7 mouse cellular contexts compared by ENCODE assay signal in genomic region chr7:101288436-101288835, GRCm38 (mm10). TPM values are rescaled to one million over a fixed set of nuclear protein-coding genes. Genes with fewer than 3 reads are reported as not detected.
DNase-seq lines count a peak whose midpoint lies in the region.

No protein-coding gene starts in this region.

- DNase-seq in left cerebral cortex, adult 18-20 months (ENCODE audit: low spot score in 2 of 2) = peak; percentile 55 to 62
- no peak for DNase-seq in left cerebral cortex, postnatal 36 days (ENCODE audit: low spot score in 2 of 2)
- DNase-seq in CD4-positive, CD25-positive, alpha-beta regulatory T cell, adult 2 months (ENCODE audit: low read depth, low spot score) = peak; percentile 67
- peak; percentile 50 for DNase-seq in Muller cell, postnatal 12 days (ENCODE audit: inconsistent ontology term)
- DNase-seq in embryo, embryonic 11 days = peak; percentile 73
- DNase-seq in kidney, postnatal 10 days = peak; percentile 82
- DNase-seq in naive thymus-derived CD4-positive, alpha-beta T cell, adult 2 months (ENCODE audit: low read depth) = peak; percentile 59

- intact Hi-C loops in left cerebral cortex, postnatal 36 days (cut with DNase I) = no loop called here

RNA-seq across cellular contexts. Expression of gene Atg16l2, which starts 13.6 kb away (rescaled TPM):
- total RNA-seq in left cerebral cortex, adult 18-20 months (2021) = 10 to 100 TPM; 59.1 to 62.5 TPM
- total RNA-seq in left cerebral cortex, postnatal 36 days (2021) = 10 to 100 TPM; 52.7 to 55.5 TPM

RNA-seq across cellular contexts. Expression of gene Stard10, which starts 28.4 kb away (rescaled TPM):
- 10 to 100 TPM; 90.2 to 96.6 TPM for total RNA-seq in left cerebral cortex, adult 18-20 months (2021)
- total RNA-seq in left cerebral cortex, postnatal 36 days (2021) = 10 to 100 TPM; 75.7 to 85.6 TPM

RNA-seq across cellular contexts. Expression of gene Arap1, which starts 59.4 kb away (rescaled TPM):
- 10 to 100 TPM; 15.6 to 24.1 TPM for total RNA-seq in left cerebral cortex, adult 18-20 months (2021)
- 10 to 100 TPM; 16.5 to 17.6 TPM for total RNA-seq in left cerebral cortex, postnatal 36 days (2021)

Comparison
In these comparisons a context has a peak if more than half of its experiments do, and no peak if none do; other contexts are left out.
1. DNase-seq: peak in left cerebral cortex, adult 18-20 months (2 of 2), CD4-positive, CD25-positive, alpha-beta regulatory T cell, adult 2 months (single experiment), Muller cell, postnatal 12 days (single experiment), embryo, embryonic 11 days (single experiment), kidney, postnatal 10 days (single experiment) and naive thymus-derived CD4-positive, alpha-beta T cell, adult 2 months (single experiment); none in left cerebral cortex, postnatal 36 days (0 of 2).